Mouse (Mus musculus): ENCODE results near the gene Celf2.
A peak's percentile ranks its signal among the peaks of the same experiment; 100 is the strongest.

Celf2 gene

DNA sequence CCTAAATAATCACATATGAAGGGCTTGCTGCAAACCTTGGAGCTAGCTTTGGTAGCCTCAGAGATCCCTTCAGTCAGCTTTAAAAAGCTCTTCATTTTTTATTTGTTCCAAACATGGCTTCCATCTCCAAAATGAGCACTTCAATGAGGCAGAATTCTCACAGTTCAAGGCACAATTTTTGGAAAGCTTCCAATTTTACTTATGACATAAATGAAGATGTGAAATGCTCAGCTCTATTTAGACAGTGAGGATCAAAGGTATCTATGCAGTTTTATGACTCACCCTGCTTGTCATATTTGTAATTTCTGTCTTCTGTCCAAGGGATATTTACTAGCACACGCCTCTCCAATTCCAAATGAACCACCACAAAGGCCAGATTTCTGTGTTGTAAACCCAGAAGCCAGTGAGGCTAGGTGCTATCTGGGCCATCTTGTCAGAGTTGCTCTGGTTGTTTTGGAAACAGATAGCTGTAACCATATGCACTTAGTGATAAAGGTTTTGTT lies 940.3 kb downstream of the Celf2 start:
- no peak for DNase-seq

DNA sequence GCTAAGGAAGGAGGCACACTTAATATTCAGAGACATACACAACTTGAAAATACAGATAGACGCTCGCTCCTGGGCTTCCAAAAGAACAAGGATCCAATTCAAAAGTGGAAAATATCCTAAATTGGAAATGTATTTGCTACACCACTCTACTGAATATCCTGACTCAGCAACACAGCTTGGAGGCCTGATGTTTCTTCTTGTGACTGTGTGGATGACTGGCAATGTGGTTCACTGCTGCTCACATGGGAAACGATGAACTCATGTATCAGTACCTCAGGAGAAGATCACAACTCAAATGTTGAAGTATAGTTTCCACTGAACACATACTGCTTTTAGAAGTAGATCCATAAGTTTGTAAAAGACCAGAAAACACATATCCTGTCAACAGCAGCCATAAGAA lies 944.2 kb downstream of the Celf2 start:
- no peak for DNase-seq

DNA sequence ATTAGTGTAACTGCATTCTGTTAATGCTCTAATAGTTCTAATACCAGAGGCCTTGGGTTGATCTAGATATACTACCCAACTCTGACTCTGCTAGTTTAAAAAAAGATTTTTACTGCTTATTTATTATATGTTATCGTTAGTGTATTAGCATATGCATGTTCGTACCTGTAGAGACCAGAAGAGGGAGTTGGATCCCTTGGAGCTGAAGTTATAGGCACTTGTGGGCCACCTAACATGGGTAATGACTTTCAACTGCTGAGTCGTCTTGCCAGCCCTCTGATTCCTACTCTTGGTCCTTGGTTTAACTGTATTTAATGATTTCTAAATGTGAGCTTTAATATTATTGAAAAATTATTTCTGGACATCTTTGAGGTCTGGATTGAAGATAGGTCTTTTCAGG lies 948.0 kb downstream of the Celf2 start:
- no peak for DNase-seq

DNA sequence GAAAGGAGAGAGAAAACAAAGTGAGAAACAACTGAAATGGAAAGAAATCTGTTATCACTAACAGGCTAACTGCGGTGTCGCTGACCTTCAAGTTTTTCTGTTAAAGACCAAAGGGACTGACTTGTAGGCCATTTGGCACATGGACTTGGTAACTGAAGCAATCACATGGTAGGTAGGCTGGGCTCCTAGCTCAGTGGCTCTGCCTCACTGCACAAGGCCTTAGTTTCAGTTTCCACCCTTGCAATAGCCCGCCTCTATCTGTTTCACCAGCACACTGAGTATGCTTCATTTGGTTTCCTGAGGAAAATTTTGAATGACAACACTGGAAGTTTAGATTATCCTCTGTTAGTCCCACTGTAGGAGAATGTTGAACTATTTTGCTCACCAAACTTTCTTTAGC lies 948.6 kb downstream of the Celf2 start:
- no peak for DNase-seq

DNA sequence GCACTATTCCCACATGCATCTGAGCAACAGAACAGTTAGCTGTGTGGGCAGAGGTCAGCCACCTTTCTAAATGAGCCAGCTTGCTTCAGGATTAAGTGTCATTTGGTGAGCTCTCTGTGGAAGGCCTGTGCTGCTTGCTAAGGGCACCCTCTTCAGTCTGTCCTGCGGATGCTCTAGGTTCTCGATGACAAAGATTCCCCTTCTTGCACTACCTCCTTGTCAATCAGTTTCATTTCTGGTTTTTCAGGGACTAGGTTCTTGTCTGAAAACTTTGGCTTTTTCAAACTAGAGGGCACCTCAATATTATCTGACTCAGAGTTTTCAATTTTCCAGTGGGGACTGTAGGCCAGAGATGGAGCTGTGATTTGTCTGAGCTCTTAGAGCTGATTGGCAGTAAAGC lies 949.8 kb downstream of the Celf2 start:
- DNase-seq, result no peak

DNA sequence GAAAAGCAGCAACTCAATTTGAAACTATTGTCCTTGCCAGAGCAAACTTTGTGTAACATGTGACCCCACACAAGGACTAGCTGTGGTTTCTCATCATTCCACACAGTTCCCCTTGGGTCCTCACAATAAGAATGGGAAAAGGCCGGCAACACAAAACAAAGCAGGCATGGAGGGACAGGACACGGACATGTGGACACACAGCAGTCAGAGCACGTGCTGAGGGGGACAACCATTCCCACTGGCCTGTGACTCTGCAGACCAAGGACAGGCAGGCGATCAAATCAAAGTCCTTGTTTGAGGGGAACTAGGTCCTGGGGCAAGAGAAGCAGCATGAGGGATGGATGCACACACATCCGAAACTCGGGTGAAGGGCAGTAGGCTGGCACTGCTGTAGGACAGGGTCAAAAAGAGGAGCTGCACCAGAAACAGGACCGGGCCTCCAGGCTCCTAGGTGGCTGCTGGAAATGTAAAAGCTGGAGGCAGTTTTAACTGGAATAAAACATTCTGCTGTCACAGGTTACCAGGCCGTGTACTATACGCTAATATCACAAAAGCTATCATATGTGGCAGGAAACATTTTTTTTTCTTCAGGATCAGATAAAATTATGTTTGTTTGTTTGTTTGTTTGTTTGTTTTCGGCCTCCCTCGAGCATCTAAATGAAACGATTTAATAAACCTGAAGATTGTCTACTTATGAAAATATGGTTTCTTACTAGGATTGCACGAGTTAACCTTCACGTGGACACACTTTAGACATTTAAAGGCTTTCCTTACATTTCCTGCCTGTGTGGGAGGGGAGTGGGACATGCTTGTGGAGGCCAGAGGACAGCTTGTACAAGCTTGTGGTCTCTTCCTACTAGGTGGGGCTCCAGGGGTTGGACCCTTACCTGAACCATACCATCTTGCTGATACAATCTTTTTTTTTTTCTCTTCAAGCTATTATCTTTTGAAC lies 950.8 kb downstream of the Celf2 start:
- no peak for DNase-seq

DNA sequence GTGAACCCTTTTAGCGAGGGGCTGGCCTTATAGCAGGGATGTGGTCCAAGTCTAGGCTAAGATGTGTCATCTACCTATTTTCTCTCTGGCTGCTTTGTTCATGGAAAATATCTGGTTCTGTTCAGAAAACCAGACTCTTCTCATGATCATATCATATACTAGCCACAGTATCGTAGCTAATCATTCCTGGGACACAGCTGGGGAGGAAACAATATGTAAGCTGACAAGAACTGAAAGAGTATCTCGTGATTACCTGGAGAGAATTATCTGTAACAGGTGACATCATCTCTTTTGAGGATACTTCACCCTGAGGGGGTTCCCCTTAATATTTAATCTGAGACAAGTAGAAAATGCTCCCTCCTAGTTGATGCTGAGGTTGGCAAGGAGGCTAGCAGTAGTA lies 951.6 kb downstream of the Celf2 start:
- no peak for DNase-seq

DNA sequence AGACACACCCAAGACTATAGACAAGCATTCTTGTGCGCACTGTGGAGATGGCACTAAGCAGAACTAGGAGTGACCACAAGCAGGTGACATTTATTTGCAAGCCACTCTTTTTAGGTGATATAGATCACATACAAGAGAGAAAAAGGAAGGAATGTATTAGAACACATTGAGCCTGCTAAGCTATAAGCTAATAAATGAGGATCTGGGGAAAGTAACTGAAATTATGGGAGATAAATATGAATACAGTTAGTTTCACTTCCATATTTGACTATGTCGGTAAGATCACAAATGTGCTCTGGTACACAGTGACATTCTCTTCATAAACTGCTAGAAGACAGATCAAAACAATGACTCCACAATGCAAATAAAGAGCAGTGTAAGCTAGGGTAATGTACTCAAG lies 952.5 kb downstream of the Celf2 start:
- no peak for DNase-seq

DNA sequence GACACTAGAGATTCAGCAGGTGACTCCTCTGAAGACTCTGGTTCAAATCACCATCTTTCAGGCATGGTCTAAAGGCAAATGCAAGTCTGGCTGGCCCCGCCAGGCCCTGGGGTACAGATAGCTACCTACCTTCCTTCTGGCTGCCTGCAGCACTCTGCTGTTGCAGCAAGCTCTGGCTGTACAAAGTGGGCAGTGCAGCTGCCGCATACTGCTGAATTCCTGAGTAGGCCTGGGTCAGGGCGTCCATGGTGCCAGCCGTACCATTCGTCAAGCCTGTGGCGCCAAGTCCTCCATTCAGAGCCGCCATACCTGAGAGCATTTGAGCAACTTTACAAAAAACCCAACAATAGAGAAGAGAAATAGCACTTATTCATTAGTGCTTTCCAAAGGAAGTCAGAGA lies 955.7 kb downstream of the Celf2 start:
- no peak for DNase-seq

DNA sequence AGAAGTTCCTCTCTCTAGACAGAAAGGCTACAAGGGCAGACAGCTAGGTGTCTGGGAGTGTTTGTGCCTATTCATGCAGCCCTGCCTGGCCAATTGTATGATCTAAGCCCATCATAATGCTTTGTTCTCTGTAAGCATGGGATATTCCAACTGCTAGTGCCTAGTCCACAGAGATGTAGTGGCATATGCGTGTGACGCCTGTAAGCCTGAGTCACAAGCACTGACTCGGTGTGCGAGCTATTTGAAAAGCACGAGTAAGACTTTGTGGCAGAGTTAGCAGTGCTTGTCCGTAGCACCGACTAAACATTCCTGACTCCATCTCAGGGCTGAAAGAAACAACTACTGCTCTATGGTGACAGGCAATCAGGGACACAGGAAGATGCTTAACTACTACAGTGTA lies 960.1 kb downstream of the Celf2 start:
- DNase-seq, result no peak

DNA sequence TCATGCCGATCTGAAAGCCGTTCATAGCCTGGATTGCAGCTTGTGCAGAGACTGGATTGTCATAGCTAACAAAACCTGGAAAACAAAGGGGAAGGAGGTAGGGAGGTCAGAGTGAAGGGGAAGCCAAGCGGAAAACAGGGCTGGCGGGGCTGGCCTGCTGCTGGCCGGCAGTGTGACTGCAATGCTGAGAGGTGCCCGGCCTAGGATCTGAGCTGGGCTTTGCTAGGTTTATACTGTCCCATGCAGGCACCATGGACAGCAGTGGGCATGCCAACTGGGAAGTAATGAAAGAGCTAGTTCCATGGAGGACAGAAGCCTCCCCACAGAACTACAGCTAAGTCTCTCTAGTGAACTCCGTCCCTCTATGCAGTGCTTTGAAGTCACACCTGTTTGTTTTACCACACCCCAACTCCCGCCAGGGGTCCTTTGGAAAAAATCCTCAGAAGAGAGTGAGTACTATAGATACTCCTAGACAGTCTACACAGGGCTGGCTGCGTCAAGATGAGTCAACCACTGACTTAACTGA lies 962.2 kb downstream of the Celf2 start:
- DNase-seq, result no peak

DNA sequence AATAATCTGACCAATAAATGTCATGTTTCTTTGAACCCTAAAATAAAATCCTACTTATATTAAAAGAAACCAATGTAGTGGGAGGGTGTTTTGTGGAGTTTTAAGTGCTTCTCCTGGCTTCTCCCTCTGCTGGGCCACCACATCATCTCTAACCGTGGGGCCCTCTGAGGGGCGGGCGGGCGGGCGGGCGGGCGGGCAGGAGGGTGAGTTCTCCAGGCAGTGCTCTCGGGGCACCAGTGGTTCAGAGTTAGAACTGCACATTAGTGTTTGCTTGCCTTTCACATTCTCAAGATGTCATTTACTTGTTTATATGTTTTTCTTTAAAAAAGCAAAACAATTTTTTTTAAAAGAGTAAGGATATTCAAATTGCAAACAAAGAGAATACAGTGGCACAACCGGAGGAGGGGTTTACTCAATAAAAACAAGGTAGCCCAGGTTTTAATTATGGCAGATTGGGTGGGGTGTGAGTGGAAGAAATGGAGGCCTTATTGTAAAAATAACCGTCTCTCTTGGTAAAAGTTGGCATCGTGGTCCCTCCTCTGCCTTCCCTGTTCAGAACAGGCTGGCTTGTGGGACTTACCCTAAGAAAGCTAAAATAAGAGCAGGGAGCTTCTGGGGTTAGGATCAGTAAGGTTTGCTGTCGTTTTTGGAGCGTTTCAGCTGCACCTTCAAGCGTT lies 962.8 kb downstream of the Celf2 start:
- DNase-seq, result no peak

DNA sequence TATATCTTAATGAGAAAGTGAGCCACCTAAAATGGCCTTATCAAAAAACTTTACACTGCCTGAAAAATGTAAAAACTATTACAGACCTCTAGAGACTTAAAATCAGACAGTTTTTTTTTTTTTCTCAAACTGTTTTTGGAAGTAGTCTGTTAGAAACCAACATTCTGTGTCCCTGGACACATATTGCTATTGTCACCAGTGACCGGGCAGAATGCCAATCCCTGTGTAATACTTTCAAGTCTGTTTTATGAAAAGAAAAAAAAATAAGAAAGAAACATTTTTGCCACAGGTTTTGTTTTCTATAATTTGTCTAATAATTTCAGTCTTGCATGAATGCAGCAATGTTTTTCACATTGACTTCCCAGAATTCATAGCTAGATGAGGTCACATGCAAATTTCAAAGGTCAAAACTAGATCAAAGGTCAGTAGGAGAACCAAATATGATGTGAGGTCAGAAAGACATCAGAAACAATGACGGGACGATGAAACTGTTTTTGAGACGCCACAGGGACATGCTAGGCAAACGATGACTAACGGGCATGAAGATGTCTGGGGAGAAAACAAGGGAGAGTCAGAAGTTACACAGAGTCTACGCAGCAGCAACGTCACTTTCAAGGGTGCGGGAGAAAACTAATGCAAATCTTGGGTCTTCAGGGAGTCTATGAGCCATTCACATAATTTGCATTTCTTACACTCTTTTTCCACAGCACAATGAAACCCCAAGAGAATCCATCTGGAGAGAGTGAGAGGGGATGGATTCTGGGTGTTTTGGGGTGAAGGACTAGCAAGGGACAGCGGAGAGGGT lies 964.0 kb downstream of the Celf2 start:
- DNase-seq, result peak; percentile 50

DNA sequence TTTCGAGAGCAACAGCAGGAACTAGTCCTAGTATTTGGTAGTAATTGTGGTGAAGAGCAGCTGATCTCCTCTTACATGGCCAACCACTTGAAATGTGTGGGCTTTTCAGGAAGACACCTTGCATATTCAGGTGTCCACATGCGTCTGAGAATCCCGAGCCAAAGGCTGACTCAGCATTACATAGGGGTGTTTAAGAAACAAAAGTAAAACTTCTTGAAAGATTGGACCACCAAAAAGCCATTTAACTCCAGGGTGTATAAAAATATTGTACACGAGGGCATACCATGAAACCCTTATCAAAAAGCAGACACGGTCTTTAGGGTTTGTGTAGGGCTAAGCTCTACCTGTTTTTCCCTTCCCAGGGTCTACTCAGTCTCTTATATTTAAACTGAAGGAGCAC lies 965.7 kb downstream of the Celf2 start:
- no peak for DNase-seq

DNA sequence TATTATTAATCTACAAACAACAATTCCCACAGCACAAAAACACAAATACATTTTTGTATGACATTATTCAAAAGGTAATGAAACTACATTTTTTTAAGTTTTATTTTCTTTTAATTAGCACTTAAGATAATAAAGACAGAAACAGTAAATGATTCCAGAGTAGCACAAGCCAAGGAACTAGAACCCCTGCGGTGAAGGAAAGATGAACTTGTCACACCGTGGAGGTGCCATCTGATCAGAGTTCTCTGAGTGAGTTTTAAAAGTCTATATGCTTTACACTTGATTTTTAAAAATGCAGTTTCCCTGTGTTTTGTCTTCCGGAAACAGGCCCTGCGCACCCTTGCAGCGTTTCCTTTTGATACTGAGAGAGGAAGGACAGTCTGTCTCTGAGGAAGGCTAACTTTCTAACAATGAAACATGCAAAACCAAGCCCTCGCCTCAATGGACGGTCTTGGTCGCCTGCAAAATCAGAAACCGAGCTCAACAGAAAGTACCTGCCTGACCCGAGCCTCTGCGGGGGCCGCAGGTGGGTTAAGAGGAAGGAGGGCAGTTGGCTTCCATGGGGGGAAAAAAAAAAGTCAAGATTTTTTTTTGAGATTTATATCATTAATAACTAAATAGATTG lies 966.7 kb downstream of the Celf2 start:
- no peak for DNase-seq

DNA sequence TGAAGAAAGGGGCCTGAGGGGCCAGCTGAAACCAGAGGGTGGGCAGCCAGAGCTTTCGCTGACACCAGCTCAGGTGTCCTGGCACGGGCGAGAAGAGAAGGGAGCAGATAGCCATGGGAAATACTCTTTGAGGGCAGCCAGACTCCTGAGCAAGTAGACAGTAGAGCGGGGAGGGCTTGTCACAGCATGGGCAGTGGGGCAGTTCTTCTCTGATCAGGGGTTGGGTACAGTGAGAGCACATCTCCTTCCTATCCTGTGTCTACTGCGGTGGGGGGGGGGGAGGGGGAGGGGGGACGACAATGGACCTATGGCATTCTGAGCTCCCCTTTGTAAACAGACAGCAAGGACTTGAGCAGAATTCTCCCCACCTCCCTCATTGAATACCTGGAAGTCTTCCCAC lies 968.5 kb downstream of the Celf2 start:
- DNase-seq, result no peak

DNA sequence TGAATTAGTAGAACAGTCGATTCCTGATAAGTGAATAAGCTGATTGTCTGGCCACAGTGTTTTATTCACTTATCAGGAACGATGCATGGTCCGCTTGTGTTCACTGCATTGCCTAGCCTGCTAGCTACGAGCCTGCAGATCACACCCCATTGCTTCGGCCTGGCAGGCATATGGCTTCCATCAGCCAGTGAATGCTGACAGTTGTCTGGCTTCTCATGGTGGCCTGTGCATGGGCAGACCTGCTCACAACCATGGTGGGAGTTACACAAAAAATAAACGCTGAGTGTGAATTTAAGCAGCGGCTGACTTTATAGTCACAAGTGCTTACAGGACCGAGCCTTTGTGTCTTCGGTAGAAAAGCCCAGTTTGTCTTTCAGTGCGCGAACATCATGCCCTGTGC lies 969.3 kb downstream of the Celf2 start:
- no peak for DNase-seq

DNA sequence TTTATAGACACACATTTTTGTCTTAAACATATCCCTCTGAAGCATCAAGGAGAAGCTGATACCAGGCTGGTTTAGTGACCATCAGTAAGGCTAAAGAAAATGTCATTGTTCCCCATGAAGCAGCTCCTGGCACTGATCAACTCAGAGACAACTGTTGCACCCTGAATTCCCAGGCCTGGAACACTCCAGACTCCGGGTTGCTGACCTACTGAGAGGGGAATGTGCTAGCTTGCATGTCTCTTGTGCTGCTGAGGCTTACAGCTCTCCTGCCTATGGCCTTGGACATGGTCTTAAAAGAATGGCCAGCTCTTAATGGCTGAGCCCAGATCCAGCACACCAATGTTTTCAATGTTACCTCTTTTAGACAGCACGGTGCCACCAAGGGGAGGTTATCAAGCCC lies 970.9 kb downstream of the Celf2 start:
- DNase-seq, result no peak

DNA sequence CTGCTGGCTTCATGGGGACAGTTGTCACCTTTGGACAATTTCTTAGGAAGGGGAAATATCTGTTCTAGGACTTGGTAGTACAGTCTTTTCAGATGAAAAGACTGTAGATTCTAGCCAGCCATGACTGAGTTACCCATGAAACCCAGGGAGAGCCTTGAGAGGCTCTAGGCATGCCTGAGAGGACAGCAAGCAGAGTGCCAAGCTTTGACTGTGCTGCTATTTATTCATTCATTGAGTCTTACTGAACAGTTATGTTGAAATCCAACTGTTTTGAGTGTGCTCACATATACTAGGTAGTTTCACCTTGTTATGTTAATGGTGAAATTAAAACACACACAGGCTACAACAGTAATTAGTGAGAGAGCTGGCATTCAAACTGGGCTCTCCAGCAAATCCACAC lies 971.3 kb downstream of the Celf2 start:
- DNase-seq, result no peak

DNA sequence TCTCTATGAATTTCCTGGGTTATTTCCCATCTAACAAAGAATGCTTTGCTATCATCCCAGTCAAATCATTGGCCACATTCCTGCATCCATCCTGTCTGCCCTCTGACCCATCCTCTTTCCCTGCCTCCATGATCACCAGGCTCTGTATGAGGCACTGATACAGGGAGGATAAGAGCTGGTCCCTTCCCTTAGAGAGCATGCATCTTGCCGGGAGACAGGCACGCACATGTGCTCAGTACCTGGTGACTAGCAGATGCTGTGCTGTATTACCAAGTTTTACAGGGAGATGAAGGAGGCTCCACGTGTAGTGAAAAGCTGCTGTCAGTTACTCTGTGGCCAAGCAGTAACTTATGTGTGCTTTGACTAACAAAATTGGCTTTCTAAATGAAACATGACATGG lies 972.0 kb downstream of the Celf2 start:
- DNase-seq, result no peak

DNA sequence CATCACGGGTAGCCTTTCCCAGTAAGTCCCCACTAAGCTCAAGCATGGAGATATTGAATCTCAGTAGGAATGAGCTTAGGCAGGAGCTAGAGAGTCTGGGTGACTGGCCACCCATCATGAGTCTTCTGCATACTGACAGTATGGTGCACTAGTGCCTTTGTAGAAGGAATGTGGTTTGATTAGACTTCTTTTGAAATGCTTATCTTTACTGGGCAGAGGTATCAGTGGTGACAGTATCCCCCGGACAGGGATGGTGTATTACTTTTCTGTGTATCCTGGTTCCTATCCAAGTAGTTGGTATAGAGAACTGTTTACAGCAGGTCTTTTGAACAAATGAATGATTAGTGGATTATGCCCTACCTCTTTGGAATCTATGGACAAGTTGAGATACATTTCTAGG lies 973.0 kb downstream of the Celf2 start:
- no peak for DNase-seq

DNA sequence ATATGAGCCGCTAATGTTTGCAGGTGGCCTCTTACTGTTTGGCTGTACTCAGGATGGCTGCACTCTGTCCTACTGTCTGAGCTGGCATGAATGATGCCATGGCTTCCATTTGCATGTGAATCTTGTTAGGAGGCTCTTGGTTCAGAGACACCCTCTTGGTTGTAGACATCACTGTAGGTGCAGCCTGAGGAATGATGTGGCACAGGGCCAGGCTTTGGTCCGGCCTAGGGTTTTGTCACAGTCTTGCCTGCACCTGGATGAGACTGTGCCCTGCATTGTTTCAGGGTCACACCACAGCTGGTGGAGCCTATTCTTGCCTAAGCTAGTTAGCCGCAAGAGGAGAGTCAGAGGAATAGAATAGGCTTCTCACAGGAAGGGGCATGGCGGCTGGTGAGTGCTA lies 977.0 kb downstream of the Celf2 start:
- no peak for DNase-seq

DNA sequence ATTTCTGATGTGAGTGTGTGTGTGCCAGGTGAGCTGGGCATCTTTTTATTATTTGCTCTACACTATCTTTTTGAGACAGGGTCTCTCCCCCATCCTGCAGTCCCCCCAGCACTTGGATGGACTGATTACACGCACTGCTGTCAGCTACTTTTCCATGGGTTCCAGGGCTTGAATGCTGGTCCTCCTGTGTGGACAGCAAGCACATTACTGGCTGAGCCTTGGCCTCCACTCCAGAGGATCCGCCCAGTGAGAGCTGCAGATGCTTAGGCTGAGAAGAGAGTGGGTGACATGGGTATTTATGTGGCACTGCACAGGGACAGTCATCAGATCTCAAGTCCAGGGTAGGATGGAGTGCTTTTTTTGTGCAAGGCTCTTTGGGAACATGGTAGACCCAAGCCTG lies 981.3 kb downstream of the Celf2 start:
- no peak for DNase-seq
